Mouse (Mus musculus): ENCODE results near the gene Spock3. TPM values are rescaled to one million over a fixed set of nuclear protein-coding genes. Genes with fewer than 3 reads are reported as not detected.
"Not testable (repeated sequence)": the region's sequence is repeated elsewhere in the genome, so short reads cannot be mapped to it uniquely, and the experiment has no call there.

The Spock3 gene
- polyA plus RNA-seq (2016; fragmentation: Nextera tagmentation; extraction: Ambion mirVana), result 1.1 and 2.7 TPM in 2 replicates

DNA sequence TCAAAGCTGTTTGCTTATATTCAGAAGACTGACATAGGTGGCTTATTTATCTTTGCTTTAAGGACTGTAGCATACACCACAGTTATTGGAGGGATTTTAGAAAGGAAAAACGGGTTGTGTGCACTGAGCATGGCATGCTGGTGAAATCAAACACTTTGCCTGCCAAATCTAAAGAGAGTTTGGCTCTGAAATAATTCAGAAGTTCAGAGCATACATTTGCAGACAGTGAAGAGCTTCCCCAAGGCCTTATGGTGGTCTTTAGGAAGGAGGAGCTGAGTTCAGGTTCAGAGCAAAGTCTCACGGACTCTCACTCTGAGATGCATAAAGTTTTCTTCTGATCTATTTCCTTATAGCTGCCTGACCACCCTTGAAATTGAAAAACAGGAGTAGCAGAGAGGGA, at the start of gene Spock3:
Spock3 (plus strand) TSS at position 301 of the 400 bp plus-strand sequence.
- peaks cover 13% of the 10 kb centered on the region; the same call in 1 of the 2 replicates for H3K27me3 ChIP-seq (ENCODE audit: insufficient read depth, poor library complexity, severe bottlenecking)
- peak within 1 kb of the TSS; percentile 68 for H3K4me3 ChIP-seq
- H3K9me3 ChIP-seq, result no peaks in the 10 kb centered on the region
- no peaks in the 10 kb centered on the region for H3K36me3 ChIP-seq
- H3K27ac ChIP-seq, result 0 out of 2 replicates have a peak within 1 kb of the TSS, but pooled peaks have one; percentile 59
- WGBS, result 42% methylated on average over 2 of the region's 2 CpGs
- H3K4me1 ChIP-seq, result no peaks in the 10 kb centered on the region
- no peak for DNase-seq (ENCODE audit: low spot score)

GRCm38 (mm10) chr8:62951173-62952134, 645 bp downstream of the Spock3 start:
- Histone ChIP-seq H3K27me3 (ENCODE audit: insufficient read depth, poor library complexity, severe bottlenecking) (peaks cover 13% of the 10 kb centered on the region; the same call in 1 of the 2 replicates), H3K4me1 (no peaks in the 10 kb centered on the region), H3K4me3 (peak overlapping the region; percentile 68), H3K9me3 (no peaks in the 10 kb centered on the region), H3K36me3 (no peaks in the 10 kb centered on the region), H3K27ac (0 out of 2 replicates have a peak overlapping the region, but pooled peaks have one; percentile 59)
- WGBS, result 1% methylated on average over 50 of the region's 50 CpGs
- DNase-seq (ENCODE audit: low spot score), result peak; percentile 76

DNA sequence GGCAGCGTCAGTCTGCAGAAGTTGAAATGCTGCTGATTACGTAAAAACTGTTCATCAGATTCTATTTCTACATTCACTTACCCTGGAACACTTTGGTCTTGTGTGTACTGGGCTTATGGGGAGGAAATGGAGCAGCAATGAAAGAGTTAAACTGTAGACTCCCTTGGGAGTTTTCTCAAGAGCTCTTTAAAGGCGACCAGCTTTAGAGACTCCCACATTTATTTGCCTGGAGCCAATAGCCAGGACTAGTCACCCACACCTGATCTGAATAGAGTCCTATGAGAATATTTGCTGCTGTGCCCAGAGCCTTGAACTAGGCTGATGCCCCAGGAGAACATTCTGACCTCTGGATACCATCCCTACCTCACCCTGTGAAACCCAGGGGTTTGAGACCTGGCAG, 1.7 kb downstream of the Spock3 start:
- Histone ChIP-seq H3K4me1 (no peaks in the 10 kb centered on the region), H3K27me3 (ENCODE audit: insufficient read depth, poor library complexity, severe bottlenecking) (peaks cover 13% of the 10 kb centered on the region; the same call in 1 of the 2 replicates), H3K27ac (no peak overlapping the region), H3K9me3 (no peaks in the 10 kb centered on the region), H3K4me3 (peak overlapping the region; percentile 68), H3K36me3 (no peaks in the 10 kb centered on the region)
- no peak for DNase-seq (ENCODE audit: low spot score)
- 23% methylated on average over 3 of the region's 3 CpGs for WGBS

- no peak overlapping the region for H3K27ac ChIP-seq
- no peaks in the 10 kb centered on the region for H3K36me3 ChIP-seq
- no peaks in the 10 kb centered on the region for H3K27me3 ChIP-seq (ENCODE audit: insufficient read depth, poor library complexity, severe bottlenecking)
- no peaks in the 10 kb centered on the region for H3K4me1 ChIP-seq
- 73% methylated on average over 3 of the region's 3 CpGs for WGBS
- H3K9me3 ChIP-seq, result no peaks in the 10 kb centered on the region
- no peak for DNase-seq (ENCODE audit: low spot score)
- H3K4me3 ChIP-seq, result no peak overlapping the region
Observed at GRCm38 (mm10) chr8:62962608-62963007, 11.8 kb downstream of the Spock3 start.

GRCm38 (mm10) chr8:62969802-62970372, 19.1 kb downstream of the Spock3 start:
- no peaks in the 10 kb centered on the region for H3K27me3 ChIP-seq (ENCODE audit: insufficient read depth, poor library complexity, severe bottlenecking)
- no peaks in the 10 kb centered on the region for H3K9me3 ChIP-seq
- H3K4me3 ChIP-seq, result no peak overlapping the region
- H3K4me1 ChIP-seq, result no peaks in the 10 kb centered on the region
- WGBS, result 89% methylated on average over 2 of the region's 2 CpGs
- no peak overlapping the region for H3K27ac ChIP-seq
- H3K36me3 ChIP-seq, result no peaks in the 10 kb centered on the region
- no peak for DNase-seq (ENCODE audit: low spot score)

DNA sequence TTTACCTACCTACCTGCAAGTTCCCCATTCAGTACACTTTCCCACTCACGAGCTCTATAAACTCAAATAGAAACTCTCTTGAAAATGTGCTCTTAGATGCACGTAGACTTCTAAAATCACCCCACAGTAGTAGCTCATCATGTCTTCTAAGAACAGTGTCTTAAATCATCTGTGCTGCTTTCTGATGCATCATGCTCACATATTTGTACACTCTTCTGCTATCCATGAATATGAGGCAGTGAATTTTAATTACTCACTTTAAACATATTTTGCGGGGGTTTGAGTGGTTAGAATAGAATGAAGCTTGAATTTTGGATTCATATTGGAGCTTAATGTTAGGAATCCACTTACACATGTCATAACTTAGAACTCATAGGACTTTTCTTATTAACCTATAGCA, 138.2 kb downstream of the Spock3 start:
- Histone ChIP-seq H3K27ac (no peak overlapping the region), H3K4me3 (no peak overlapping the region), H3K4me1 (no peaks in the 10 kb centered on the region), H3K9me3 (no peaks in the 10 kb centered on the region), H3K27me3 (ENCODE audit: insufficient read depth, poor library complexity, severe bottlenecking) (no peaks in the 10 kb centered on the region), H3K36me3 (no peaks in the 10 kb centered on the region)
- 74% methylated on average over 3 of the region's 3 CpGs for WGBS
- no peak for DNase-seq (ENCODE audit: low spot score)

GRCm38 (mm10) chr8:63098200-63098599, 147.4 kb downstream of the Spock3 start:
- Histone ChIP-seq H3K27ac (no peak overlapping the region), H3K4me1 (no peaks in the 10 kb centered on the region), H3K36me3 (no peaks in the 10 kb centered on the region), H3K27me3 (ENCODE audit: insufficient read depth, poor library complexity, severe bottlenecking) (no peaks in the 10 kb centered on the region), H3K9me3 (no peaks in the 10 kb centered on the region), H3K4me3 (no peak overlapping the region)
- DNase-seq (ENCODE audit: low spot score), result no peak
- WGBS, result 85% methylated on average over 2 of the region's 2 CpGs

DNA sequence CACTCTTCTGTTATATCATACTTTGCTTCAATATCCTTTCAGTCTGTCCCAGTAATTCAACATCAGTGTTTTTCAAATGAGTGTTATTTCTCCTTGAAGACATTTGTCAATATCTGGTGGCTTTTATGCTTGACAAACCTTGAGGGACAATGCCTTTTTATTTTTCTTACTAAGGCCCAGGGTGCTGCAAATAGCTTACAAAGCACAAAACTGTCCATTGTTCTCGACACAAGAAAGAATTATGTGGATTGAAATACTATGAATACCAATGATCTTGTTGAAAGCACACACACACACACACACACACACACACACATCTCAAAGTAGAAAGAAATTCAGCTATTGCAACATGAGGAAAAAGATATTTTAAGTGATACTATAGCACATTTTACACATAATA, 159.0 kb downstream of the Spock3 start:
- no peak for DNase-seq (ENCODE audit: low spot score)
- Histone ChIP-seq H3K4me1 (no peaks in the 10 kb centered on the region), H3K4me3 (no peak overlapping the region), H3K27me3 (ENCODE audit: insufficient read depth, poor library complexity, severe bottlenecking) (no peaks in the 10 kb centered on the region), H3K27ac (no peak overlapping the region), H3K36me3 (no peaks in the 10 kb centered on the region), H3K9me3 (no peaks in the 10 kb centered on the region)
- 62% methylated on average over 1 of the region's 1 CpGs for WGBS

GRCm38 (mm10) chr8:63112919-63113318, 162.1 kb downstream of the Spock3 start:
- H3K9me3 ChIP-seq, result no peaks in the 10 kb centered on the region
- no peak for DNase-seq (ENCODE audit: low spot score)
- H3K4me1 ChIP-seq, result no peaks in the 10 kb centered on the region
- H3K4me3 ChIP-seq, result no peak overlapping the region
- H3K27ac ChIP-seq, result no peak overlapping the region
- H3K36me3 ChIP-seq, result no peaks in the 10 kb centered on the region
- WGBS, result 63% methylated on average over 1 of the region's 1 CpGs
- no peaks in the 10 kb centered on the region for H3K27me3 ChIP-seq (ENCODE audit: insufficient read depth, poor library complexity, severe bottlenecking)

DNA sequence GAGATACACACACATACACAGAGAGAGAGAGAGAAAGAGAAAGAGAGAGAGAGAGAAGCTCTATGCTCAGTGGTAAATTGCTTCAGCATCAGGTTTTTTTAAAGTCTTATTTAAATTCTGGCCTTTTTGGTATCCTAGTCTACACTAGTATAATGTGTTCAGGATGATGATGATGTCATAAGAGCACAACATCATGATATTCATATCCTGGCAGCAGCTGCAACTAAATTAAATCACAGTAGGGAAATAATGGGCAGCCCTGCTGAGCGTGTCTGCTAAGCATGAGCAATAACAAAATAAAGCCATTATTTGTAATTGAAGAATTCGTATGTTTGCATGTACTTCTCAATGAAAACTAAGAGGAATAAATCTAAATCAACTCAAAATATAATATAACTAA, 169.7 kb downstream of the Spock3 start:
- no peak for DNase-seq (ENCODE audit: low spot score)
- Histone ChIP-seq H3K4me3 (no peak overlapping the region), H3K4me1 (no peaks in the 10 kb centered on the region), H3K27me3 (ENCODE audit: insufficient read depth, poor library complexity, severe bottlenecking) (no peaks in the 10 kb centered on the region), H3K9me3 (no peaks in the 10 kb centered on the region), H3K36me3 (no peaks in the 10 kb centered on the region), H3K27ac (no peak overlapping the region)
- WGBS, result 75% methylated on average over 2 of the region's 2 CpGs

DNA sequence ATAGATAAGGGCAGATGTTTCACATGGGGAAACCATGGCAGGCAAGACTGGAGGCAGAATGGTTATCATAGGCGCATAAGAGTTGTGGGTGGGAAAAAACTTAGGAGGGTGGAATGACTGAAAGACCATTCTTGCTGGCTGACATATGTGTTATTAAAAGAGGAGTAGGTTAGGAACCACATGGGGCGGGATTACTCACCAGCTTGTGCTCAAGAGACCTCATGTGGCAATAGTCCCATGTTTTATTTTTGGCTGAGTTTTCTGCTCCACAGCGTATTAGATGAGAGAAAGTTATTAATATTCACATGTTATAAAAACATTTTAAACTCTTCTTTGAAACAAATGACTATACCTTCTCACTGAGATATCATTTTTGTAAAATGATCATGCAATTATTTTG, 184.6 kb downstream of the Spock3 start:
- Histone ChIP-seq H3K9me3 (no peaks in the 10 kb centered on the region), H3K4me1 (no peaks in the 10 kb centered on the region), H3K4me3 (no peak overlapping the region), H3K27me3 (ENCODE audit: insufficient read depth, poor library complexity, severe bottlenecking) (no peaks in the 10 kb centered on the region), H3K27ac (no peak overlapping the region), H3K36me3 (no peaks in the 10 kb centered on the region)
- 86% methylated on average over 3 of the region's 3 CpGs for WGBS
- DNase-seq (ENCODE audit: low spot score), result no peak

GRCm38 (mm10) chr8:63163861-63164260, 213.1 kb downstream of the Spock3 start:
- not testable (repeated sequence) for H3K4me1 ChIP-seq; H3K27me3 ChIP-seq (ENCODE audit: insufficient read depth, poor library complexity, severe bottlenecking); DNase-seq (ENCODE audit: low spot score); H3K36me3 ChIP-seq; H3K27ac ChIP-seq; H3K9me3 ChIP-seq; H3K4me3 ChIP-seq
- WGBS, result 72% methylated on average over 2 of the region's 2 CpGs

- no peak for DNase-seq (ENCODE audit: low spot score)
- no peaks in the 10 kb centered on the region for H3K9me3 ChIP-seq
- H3K36me3 ChIP-seq, result no peaks in the 10 kb centered on the region
- H3K4me1 ChIP-seq, result no peaks in the 10 kb centered on the region
- H3K27ac ChIP-seq, result no peak overlapping the region
- no peak overlapping the region for H3K4me3 ChIP-seq
- no peaks in the 10 kb centered on the region for H3K27me3 ChIP-seq (ENCODE audit: insufficient read depth, poor library complexity, severe bottlenecking)
Observed at GRCm38 (mm10) chr8:63165326-63165725, 214.5 kb downstream of the Spock3 start.

All from heart, embryonic 10.5 days (tissue).